Mouse (Mus musculus) liver, embryonic 16.5 days (tissue): ENCODE data around the gene Prr5l. TPM values are rescaled to one million over a fixed set of nuclear protein-coding genes. Genes with fewer than 3 reads are reported as not detected.

Experiments
- ATAC-seq: fragments of 200-750 bp; cut with Nextera tagmentation; 2 replicates; pipeline ENCODE4 v1.8.0; 2017; ENCODE audit warnings: low read depth, mild to moderate bottlenecking, moderate number of reproducible peaks, moderate library complexity
- H3K27ac ChIP-seq: fragments of 300-500 bp; sonication (generic); 2 replicates; pipeline ENCODE4 v1.5.1; 2014; ENCODE audit warnings: mild to moderate bottlenecking, low read length
- H3K27me3 ChIP-seq: fragments of 300-500 bp; sonication (generic); 2 replicates; pipeline ENCODE4 v1.6.1; 2014; ENCODE audit warnings: low read depth, low read length, mixed read lengths; ENCODE audit not compliant: control insufficient read depth, insufficient read depth
- H3K36me3 ChIP-seq: fragments of 300-500 bp; sonication (generic); 2 replicates; pipeline ENCODE4 v1.6.1; 2014; ENCODE audit warnings: mild to moderate bottlenecking; ENCODE audit not compliant: control insufficient read depth, insufficient read depth
- H3K4me1 ChIP-seq: fragments of 300-500 bp; sonication (generic); 2 replicates; pipeline ENCODE4 v1.6.1; 2014; ENCODE audit warnings: low read depth, low read length, mixed read lengths; ENCODE audit not compliant: control insufficient read depth
- H3K4me2 ChIP-seq: fragments of 300-500 bp; sonication (generic); 2 replicates; pipeline ENCODE4 v1.6.1; 2014; ENCODE audit warnings: low read depth, low read length, mixed read lengths
- H3K4me3 ChIP-seq: fragments of 300-500 bp; sonication (generic); 2 replicates; pipeline ENCODE4 v1.5.1; 2014; ENCODE audit warnings: low read depth, mild to moderate bottlenecking, low read length
- H3K9ac ChIP-seq: fragments of 300-500 bp; sonication (generic); 2 replicates; pipeline ENCODE4 v1.6.1; 2014; ENCODE audit warnings: low read depth, low read length
- H3K9me3 ChIP-seq: fragments of 300-500 bp; sonication (generic); replicated peaks from 2 replicates; pipeline ENCODE4 v1.6.1; 2016; ENCODE audit warnings: low read length; ENCODE audit not compliant: control insufficient read depth
- WGBS: fragments of 180-500 bp; shearing (Covaris S2); extraction: QIAGEN DNeasy Blood & Tissue Kit; methylation state at CpG from one replicate; pipeline ENCODE4 v1.1.7; 2014; ENCODE audit not compliant: insufficient replicate concordance; 5-methylcytosine and 5-hydroxymethylcytosine counted together
- polyA plus RNA-seq: library from polyadenylated mRNA; unstranded; fragments of >200 nt; fragmentation: Nextera tagmentation; extraction: Ambion mirVana; gene quantifications from 2 replicates; pipeline ENCODE4 v1.2.1, GENCODE M21; 2015

Gene Prr5l
- polyA plus RNA-seq, 1 experiment from 2014 or later = 5.4 TPM

- no peak overlapping the region for H3K27ac ChIP-seq
- no peaks in the 10 kb centered on the region for H3K9me3 ChIP-seq
- H3K4me3 ChIP-seq = no peak overlapping the region
- H3K36me3 ChIP-seq = no peaks in the 10 kb centered on the region
- no peak overlapping the region for H3K9ac ChIP-seq
- H3K27me3 ChIP-seq = no peaks in the 10 kb centered on the region
- ATAC-seq = peak; percentile 55
- 51% methylated on average over 7 of the region's 7 CpGs for WGBS
- H3K4me1 ChIP-seq = no peaks in the 10 kb centered on the region; the same call in 1 of the 2 replicates
- no peak overlapping the region for H3K4me2 ChIP-seq
These were observed 63.7 kb downstream of the Prr5l start for GRCm38 (mm10) chr2:101818986-101819764.

- 49% methylated on average over 3 of the region's 3 CpGs for WGBS
- Histone ChIP-seq H3K27ac (no peak overlapping the region), H3K9me3 (no peaks in the 10 kb centered on the region), H3K4me2 (no peak overlapping the region), H3K4me3 (no peak overlapping the region), H3K27me3 (no peaks in the 10 kb centered on the region), H3K36me3 (no peaks in the 10 kb centered on the region), H3K9ac (no peak overlapping the region), H3K4me1 (no peaks in the 10 kb centered on the region; the same call in 1 of the 2 replicates)
- ATAC-seq = no peak
These were observed 66.0 kb downstream of the Prr5l start for GRCm38 (mm10) chr2:101816646-101817308.

GRCm38 (mm10) chr2:101815250-101815934, 67.4 kb downstream of the Prr5l start:
- no peaks in the 10 kb centered on the region for H3K36me3 ChIP-seq
- no peak overlapping the region for H3K4me2 ChIP-seq
- H3K9me3 ChIP-seq = no peaks in the 10 kb centered on the region
- no peak for ATAC-seq
- no peaks in the 10 kb centered on the region for H3K27me3 ChIP-seq
- H3K4me3 ChIP-seq = no peak overlapping the region
- WGBS = 16% methylated on average over 5 of the region's 5 CpGs
- no peak overlapping the region for H3K9ac ChIP-seq
- no peak overlapping the region for H3K27ac ChIP-seq
- no peaks in the 10 kb centered on the region; the same call in 1 of the 2 replicates for H3K4me1 ChIP-seq

GRCm38 (mm10) chr2:101814272-101814625, 68.6 kb downstream of the Prr5l start:
- Histone ChIP-seq H3K27ac (no peak overlapping the region), H3K9ac (no peak overlapping the region), H3K27me3 (no peaks in the 10 kb centered on the region), H3K36me3 (no peaks in the 10 kb centered on the region), H3K4me3 (no peak overlapping the region), H3K4me2 (no peak overlapping the region), H3K9me3 (no peaks in the 10 kb centered on the region), H3K4me1 (no peaks in the 10 kb centered on the region; the same call in 1 of the 2 replicates)
- no peak for ATAC-seq
- WGBS = 45% methylated on average over 5 of the region's 5 CpGs

- H3K9ac ChIP-seq = no peak overlapping the region
- H3K36me3 ChIP-seq = no peaks in the 10 kb centered on the region
- no peak overlapping the region for H3K27ac ChIP-seq
- H3K4me3 ChIP-seq = no peak overlapping the region
- 48% methylated on average over 6 of the region's 6 CpGs for WGBS
- ATAC-seq = no peak
- no peaks in the 10 kb centered on the region for H3K27me3 ChIP-seq
- H3K4me1 ChIP-seq = no peaks in the 10 kb centered on the region; the same call in 1 of the 2 replicates
- H3K9me3 ChIP-seq = no peaks in the 10 kb centered on the region
- H3K4me2 ChIP-seq = no peak overlapping the region
These were observed 69.1 kb downstream of the Prr5l start for GRCm38 (mm10) chr2:101813581-101814271.

- Histone ChIP-seq H3K9ac (no peak overlapping the region), H3K4me2 (no peak overlapping the region), H3K27ac (no peak overlapping the region), H3K9me3 (no peaks in the 10 kb centered on the region), H3K36me3 (no peaks in the 10 kb centered on the region), H3K27me3 (no peaks in the 10 kb centered on the region), H3K4me1 (no peaks in the 10 kb centered on the region), H3K4me3 (no peak overlapping the region)
- ATAC-seq = no peak
- 62% methylated on average over 3 of the region's 3 CpGs for WGBS
These were observed 70.9 kb downstream of the Prr5l start for GRCm38 (mm10) chr2:101811925-101812324.

GRCm38 (mm10) chr2:101810774-101811173, 72.1 kb downstream of the Prr5l start:
- Histone ChIP-seq H3K27ac (no peak overlapping the region), H3K9ac (no peak overlapping the region), H3K36me3 (no peaks in the 10 kb centered on the region), H3K4me2 (no peak overlapping the region), H3K4me3 (no peak overlapping the region), H3K4me1 (no peaks in the 10 kb centered on the region), H3K27me3 (no peaks in the 10 kb centered on the region), H3K9me3 (no peaks in the 10 kb centered on the region)
- ATAC-seq = no peak
- 53% methylated on average over 8 of the region's 8 CpGs for WGBS

GRCm38 (mm10) chr2:101809640-101810305, 73.1 kb downstream of the Prr5l start:
- Histone ChIP-seq H3K4me3 (no peak overlapping the region), H3K9me3 (no peaks in the 10 kb centered on the region), H3K27ac (no peak overlapping the region), H3K36me3 (no peaks in the 10 kb centered on the region), H3K4me1 (no peaks in the 10 kb centered on the region), H3K9ac (no peak overlapping the region), H3K4me2 (no peak overlapping the region), H3K27me3 (no peaks in the 10 kb centered on the region)
- no peak for ATAC-seq
- 59% methylated on average over 6 of the region's 6 CpGs for WGBS
